Mouse (Mus musculus) adrenal gland, adult 2 months (tissue): ENCODE measurements around the gene Hlcs. TPM values are rescaled to one million over a fixed set of nuclear protein-coding genes. Genes with fewer than 3 reads are reported as not detected.

Experiments used
- DNase-seq: peaks from one replicate; pipeline ENCODE4 v3.0.0; 2021
- polyA plus RNA-seq: library from polyadenylated mRNA; depleted of rRNA; stranded (reverse); fragments of >200 nt; gene quantifications from 2 replicates; pipeline ENCODE4 v1.2.3, GENCODE M21; 2012
- total RNA-seq, 2 experiments: library from RNA; stranded (reverse); gene quantifications; 2 replicates each; pipeline ENCODE4 v1.2.3; 2021

The Hlcs gene
- total and polyA plus RNA-seq, 3 experiments: 10.3 to 16.6 (median 15.0) TPM

GRCm38 (mm10) chr16:94208826-94209225 is 104.5 kb downstream of the Hlcs start:
- DNase-seq: no peak

DNA sequence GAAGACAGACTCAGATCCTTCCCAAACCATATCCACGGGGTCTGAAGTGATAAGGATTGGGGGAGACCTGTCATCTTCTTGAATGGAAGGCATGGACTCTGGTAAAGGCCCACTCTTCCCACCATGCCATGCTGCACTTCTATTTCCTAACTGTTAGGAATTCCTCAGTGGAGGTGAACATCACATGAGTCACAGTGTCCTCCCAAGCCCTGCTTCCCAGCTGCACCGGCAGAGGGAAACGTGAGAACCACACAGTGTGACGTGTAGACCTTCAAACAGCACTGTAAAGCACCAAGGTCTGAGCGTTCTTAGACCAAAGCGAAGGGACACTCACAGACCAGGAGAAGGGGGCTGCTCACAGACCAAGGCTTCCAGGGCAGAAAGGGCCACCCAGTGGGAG is 105.2 kb downstream of the Hlcs start:
- peak; percentile 30 for DNase-seq

DNA sequence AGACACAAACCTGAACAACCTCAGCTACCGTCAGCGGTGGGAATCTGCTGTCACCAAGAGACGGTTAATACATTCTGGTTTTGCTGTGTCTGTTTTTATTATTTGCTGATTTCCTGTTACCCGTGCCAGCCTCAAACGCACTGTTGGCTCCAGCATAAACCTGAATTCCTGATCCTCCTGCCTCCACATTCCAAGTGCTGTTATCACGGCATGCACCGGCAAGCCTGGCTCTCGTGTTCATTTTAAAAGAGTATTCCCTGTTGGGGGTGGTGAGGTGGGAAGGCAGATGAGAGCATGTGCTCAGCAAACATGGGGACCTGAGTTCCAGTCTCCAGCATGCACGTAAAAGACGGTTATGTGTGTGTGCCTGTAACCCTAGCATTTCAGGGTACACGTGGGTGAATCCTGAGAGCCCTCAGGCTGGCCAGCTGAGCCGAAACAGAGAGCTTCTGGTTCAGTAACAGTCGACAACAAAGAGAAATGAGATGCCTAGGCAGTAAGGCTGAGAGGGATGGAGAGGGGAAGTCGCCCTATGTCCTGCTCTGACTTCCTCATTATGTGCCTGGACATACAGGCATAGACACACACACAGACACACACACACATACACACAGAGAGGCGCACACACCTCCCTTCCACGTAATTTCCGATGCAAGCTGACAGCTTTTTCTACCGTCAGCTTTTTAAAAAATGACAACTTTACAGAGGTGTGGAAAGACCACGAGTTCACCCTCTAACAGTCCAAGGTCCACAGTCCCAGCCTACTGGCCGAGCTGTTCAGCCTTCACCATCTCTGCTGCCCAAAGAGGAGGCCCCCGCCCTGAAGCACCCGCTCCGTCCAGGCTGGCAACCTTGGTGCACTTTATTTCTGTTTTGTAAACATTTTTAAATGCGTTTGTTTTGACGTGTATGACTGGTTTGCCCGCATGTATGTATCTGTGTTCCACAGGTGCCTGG is 107.6 kb downstream of the Hlcs start:
- DNase-seq: no peak

DNA sequence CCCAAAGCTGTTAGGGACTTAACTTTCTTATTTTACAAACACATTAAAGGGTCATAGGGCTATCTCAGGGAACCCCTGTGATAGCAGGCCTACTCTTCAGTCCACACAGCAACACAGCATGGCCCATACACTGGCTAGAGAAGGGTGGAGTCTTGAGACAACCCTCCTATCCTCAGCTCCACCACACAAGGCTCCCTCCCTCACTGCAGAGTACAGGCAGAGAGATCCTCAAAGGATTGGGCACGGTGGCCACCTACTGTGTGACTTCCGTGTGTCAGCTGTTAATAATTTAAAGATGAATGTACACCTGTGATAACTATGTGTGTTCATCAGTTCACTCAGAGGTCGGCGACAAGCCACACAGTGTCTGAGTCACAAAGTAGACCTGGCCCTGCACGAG is 112.0 kb downstream of the Hlcs start:
- no peak for DNase-seq

- no peak for DNase-seq
Measured at GRCm38 (mm10) chr16:94195913-94196312, 117.5 kb downstream of the Hlcs start.

DNA sequence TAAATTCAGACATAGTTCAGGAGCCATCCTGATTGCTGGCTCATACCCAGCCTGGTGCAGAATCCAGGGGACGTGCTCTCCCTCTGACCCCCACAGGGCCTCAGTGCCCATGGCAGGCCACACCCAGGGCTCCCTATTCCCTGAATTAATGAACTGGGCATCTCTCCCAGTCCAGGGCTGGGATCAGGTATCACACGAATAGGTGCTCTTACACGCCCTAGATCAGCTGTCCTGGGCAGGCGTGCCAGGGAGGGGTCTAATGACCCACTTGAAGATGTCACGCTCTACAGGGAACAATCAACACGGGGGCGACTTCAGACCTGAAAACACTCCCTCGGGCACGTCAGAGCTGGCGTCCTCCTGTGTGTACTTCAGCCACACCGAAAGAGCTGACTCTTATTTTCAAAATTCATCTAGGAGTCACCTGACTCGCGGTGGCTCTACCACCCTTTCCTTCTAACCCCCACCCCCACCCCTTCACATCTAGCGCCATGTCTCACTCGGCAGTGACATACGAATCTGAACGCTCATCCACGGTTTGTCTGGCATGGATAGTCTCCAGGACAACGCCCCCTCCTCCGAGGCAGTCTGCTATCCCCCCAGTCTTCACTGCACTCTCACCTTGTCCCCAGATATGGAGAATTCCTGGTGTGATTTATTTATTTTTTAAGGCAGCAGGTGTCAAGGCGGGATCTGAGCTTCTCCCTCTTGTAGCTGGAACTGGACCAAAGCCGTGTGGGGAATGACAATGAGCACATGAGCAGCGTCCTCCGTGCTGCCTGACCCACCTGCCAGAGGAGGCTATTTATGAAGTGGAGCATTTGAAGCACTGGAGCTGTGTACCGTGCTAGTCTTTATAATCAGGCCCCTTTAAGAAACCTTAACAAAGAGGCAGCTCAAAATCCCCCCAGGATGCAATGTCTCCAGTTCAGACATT is 121.7 kb downstream of the Hlcs start:
- DNase-seq: no peak

DNA sequence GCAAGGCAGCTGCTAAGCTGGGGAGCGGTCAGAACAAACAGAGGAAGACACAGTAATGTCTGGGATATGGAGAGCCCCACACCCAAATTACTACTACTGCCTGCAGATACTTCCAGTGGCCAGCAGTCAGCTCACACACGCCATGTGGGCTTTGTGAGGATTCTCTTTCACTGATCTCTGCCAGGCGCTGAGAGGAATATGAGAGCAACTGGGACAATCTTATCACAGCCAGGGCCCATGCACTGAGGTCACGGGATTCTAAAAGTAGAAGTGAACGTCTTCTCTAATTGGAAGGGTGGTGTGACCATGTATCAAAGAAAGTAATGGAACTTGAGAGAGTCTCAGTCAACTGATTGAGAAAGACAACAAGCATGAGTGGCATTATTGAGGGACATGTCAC is 123.1 kb downstream of the Hlcs start:
- DNase-seq: no peak

GRCm38 (mm10) chr16:94186526-94186925 is 126.8 kb downstream of the Hlcs start:
- peak; percentile 57 for DNase-seq

DNA sequence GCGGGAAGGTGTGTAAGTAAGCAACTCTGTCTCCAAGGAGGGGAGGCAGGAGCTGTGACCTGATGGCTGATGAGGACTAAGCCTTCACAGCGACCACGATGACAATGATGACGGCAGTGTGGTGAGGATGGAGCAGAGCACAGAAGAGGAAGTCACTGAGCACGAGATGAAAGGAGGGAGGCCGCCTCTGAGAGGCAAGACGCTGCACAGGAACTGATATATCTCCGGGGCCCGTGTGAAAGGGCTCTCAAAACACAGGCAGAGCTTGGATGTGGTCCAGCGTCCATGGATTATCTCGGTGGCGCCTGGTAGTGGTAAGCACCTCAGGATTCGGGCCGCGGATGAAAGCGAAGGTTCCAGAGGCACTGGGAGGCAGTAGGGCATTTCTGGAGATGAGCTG is 127.9 kb downstream of the Hlcs start:
- no peak for DNase-seq

DNA sequence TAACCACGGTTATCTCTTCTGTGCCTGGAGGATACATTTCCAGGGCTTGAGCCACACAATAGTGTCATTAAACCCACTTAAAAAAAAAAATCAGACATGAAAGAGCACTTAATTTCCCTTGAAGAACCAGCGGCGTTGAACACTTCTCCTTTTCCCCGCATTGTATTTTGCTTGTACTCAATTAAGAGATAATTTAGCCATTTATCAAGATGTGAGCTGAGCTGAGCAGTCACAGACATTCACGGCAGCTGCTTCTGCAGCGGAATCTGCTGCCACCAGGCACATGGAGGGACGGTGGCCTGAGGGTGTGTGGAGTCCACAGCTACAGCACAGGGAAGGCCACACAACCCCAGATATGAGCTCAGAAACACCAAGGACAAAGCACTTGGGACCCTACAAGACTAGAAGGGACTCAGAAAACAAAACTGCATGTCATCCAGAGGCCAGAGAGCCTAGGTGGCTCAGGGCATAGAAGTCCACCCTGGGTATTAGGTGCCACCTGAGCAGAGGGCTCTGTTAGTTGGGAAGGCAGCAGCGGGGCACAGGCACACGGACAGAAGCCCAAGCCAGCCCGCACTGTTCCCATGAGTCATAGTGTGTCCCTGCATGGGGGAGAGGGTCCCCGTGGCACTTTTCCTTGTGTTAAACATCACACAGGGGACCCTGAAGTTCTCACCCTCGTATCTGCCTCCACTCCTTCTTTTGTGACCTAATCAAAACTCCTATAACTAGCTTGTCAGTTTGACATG is 133.1 kb downstream of the Hlcs start:
- no peak for DNase-seq

- DNase-seq: no peak
Measured at GRCm38 (mm10) chr16:94179341-94180121, 133.8 kb downstream of the Hlcs start.

DNA sequence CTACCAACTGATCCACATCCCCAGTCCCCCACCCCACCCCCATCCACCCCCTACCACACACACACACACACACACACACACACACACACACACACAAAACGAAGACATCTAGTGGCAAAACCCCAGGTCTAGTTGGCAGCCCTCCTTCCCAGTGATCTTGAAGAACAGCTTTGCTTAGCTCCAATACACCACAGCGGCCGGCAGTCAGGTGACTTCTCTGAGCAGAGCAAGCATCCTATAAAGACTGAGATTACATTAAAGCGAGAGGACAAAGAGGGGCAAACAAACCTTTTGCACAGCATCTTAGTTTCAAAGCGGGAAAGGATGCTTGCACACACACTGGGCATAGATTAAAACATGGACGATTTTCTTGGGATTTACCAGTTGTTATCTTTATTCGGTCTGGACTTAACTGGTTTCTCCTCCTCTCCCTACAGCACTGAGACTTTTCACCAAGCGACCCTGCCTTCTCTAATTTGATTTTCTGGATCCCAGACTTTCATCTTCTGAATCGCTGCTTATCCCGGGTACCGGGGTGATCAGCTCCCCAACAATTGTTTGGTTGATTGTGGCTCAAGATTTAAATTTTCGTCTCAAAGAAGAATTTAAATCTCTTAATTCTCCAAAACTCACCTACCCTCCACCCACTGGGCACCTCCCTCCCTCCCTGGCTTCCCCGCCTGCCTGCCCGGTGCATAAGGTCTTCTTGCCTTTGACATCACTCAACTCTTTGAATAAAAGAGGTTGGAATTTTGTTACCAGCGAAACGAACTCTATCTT is 134.7 kb downstream of the Hlcs start:
- DNase-seq: no peak

GRCm38 (mm10) chr16:94176997-94177857 is 136.1 kb downstream of the Hlcs start:
- no peak for DNase-seq

DNA sequence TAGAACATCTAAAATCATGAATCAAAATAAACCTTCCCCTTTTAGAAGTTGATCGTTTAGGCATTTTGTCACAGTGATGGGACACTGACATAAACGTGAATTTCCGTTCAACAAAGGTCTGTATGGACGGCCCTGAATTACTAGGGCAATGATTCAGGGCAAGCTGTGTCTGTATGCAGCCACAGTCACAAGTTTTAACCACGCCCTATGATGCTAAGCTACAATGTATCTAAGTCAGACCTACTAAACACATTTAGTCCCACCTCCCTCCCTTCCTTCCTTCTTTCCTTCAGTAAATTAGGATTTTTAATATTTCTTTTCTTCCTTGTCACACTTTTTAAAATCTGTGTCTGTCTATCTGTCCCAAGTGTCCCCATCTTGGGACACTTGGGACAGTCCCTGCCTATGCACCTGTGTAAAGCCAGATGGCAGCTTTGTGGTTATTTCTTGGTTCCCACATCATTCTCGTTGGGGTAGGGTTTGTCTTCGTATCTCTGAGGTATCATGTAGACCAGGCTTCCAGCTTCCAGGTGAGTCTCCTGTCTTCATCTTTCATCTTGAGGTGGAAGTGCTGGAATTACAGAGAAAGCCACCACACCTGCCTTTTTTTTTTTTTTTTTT is 137.9 kb downstream of the Hlcs start:
- no peak for DNase-seq

DNA sequence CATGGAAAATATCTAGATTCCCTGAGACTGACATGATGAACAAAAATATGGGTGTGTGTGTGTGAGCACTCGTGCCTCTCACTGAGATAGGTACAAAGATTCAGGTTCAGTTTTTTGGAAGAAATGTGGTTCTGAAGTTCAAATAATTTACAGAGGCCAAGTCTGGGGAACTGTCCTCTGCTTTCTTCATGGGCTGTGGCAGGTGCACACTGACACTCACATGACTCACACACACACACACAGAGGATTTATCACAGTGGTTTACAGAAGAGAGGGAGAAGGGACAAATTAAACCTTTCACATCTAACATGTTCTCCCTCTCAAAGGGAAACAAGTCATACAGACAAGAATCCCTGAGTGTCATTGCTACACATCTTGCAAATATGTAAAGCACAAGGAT is 140.0 kb downstream of the Hlcs start:
- no peak for DNase-seq

- DNase-seq: no peak
Measured at GRCm38 (mm10) chr16:94170218-94170617, 143.2 kb downstream of the Hlcs start.

GRCm38 (mm10) chr16:94168655-94169545 is 144.5 kb downstream of the Hlcs start:
- no peak for DNase-seq

GRCm38 (mm10) chr16:94164978-94165377 is 148.4 kb downstream of the Hlcs start:
- DNase-seq: no peak
